Mouse (Mus musculus): Measurements from ENCODE around the gene Ubqln4.

- TF ChIP-seq CTCF (IDR thresholded peaks at IDR 0.05; ENCODE audit: borderline replicate concordance, control insufficient read depth, extremely low read depth, insufficient read depth, low read length, poor library complexity) (no peak), POLR2A (IDR thresholded peaks at IDR 0.05; ENCODE audit: control insufficient read depth, extremely low read depth, insufficient read depth, low read length, poor library complexity) (no peak)
Observed at GRCm38 (mm10) chr3:88586640-88587039, 33.1 kb downstream of the Ubqln4 start.

All from thymus, adult 2 months (tissue).